Mouse (Mus musculus) embryonic fibroblast, embryonic 13.5 days (primary cell): ENCODE measurements around the gene Cep95.

Experiments
- CTCF ChIP-seq: IDR thresholded peaks from 2 replicates; pipeline ENCODE4 v1.5.1; 2011; ENCODE audit warnings: mild to moderate bottlenecking, control low read depth, low read length, moderate library complexity, borderline replicate concordance; ENCODE audit not compliant: insufficient read depth
- POLR2A ChIP-seq: IDR thresholded peaks from 2 replicates; pipeline ENCODE4 v1.6.1; 2011; ENCODE audit warnings: low read depth, mild to moderate bottlenecking, control low read depth, low read length, moderate library complexity

DNA sequence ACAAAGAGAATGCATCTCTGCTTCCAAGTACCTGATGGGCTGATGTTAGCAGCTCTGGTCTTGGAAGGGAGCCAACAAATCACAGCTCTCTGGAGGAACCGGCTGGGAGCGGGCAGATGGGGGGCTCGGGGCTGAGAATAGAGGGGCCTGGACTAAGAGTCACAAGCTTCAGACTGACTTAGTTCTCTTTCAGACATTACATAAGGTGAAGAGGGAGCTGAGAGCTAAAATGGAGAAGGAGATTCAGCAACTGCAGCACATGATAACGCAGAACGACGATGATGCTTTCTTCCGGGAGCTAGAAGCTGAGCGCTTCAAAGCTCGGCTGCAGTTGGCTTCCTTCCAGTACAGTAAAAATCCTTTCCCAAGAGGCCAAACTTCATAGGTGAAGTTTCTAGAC, 29.3 kb downstream of the Cep95 start:
- TF ChIP-seq POLR2A = no peak
- no peak for TF ChIP-seq CTCF
